Mouse (Mus musculus) hematopoietic stem cell, adult 5-6 weeks (primary cell): ENCODE measurements at regions not wholly inside any gene's neighbourhood (a gene's known extent, or its start where the extent isn't known, plus 50 kb on each side); places are given as distances from the start of the nearest gene placed in this dataset.

Experiments
- ATAC-seq, 2 experiments: fragments of 125-278 bp in 1 of 2; replicated peaks in 1 of 2; 2 replicates each; pipeline ENCODE4 v1.8.0; 2016 to 2017; ENCODE audit warnings: inconsistent platforms in 2 of 2, mild to moderate bottlenecking in 2 of 2, moderate number of reproducible peaks in 2 of 2, low read depth in 1 of 2, moderate TSS enrichment in 1 of 2; ENCODE audit not compliant: low FRiP score in 2 of 2, poor library complexity in 2 of 2, severe bottlenecking in 2 of 2, insufficient read depth in 1 of 2, low TSS enrichment in 1 of 2

DNA sequence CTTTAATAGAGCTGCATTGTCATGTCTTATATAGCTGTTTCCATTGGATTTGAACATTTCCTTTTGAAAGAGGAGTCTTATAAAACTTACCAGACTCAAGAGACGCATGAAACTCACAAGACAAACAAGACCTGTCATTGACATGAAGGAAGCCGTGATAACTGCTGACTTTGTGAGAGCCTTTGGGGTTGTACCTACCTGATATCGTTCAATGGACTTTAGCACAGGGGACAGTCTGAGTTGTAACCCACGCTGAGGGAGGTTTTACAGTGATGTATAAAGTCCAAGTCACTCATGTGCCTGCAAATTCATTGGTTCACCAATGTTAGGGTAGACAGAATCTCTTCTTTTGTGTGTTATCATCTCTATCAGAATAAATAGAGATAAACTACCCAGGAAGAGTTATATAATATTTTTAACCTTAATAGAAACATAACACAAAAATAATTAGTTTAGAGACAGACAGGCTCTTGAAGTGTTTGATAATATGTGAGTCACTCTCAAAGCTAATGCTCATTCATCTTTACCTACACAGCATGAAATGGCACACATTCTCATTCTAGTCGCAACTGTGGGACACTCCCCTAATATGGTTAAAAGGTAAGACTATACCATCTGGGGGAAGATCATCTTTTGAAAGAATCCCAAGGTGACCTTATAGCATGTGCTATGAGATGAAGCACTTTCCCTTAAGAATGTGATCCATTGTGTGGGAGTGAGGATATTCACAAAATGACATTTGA lies 54.4 kb upstream of the Mrps30 start:
- no peak for ATAC-seq
